Mouse (Mus musculus): ENCODE measurements around the gene Hoxa5. TPM values are rescaled to one million over a fixed set of nuclear protein-coding genes. Genes with fewer than 3 reads are reported as not detected.
A peak's percentile ranks its signal among the peaks of the same experiment; 100 is the strongest.

Hoxa5 gene
- polyA plus RNA-seq, 1 experiment from 2014 or later, result not detected

- Histone ChIP-seq H3K9me3 (ENCODE audit: control insufficient read depth, low read length) (no peaks in the 10 kb centered on the region), H3K4me3 (ENCODE audit: low read depth, low read length) (peak within 1 kb of the TSS; percentile 52), H3K36me3 (ENCODE audit: control insufficient read depth, insufficient read depth, low read length) (no peaks in the 10 kb centered on the region), H3K27me3 (ENCODE audit: control insufficient read depth, insufficient read depth, low read length) (peaks cover 96% of the 10 kb centered on the region), H3K9ac (ENCODE audit: low read length) (0 out of 2 replicates have a peak within 1 kb of the TSS, but pooled peaks have one; percentile 8), H3K27ac (ENCODE audit: low read depth, low read length) (no peak within 1 kb of the TSS), H3K4me2 (ENCODE audit: low read depth, low read length, severe bottlenecking) (peak within 1 kb of the TSS; percentile 99), H3K4me1 (replicated peaks; ENCODE audit: control insufficient read depth, insufficient read depth, low read length) (peaks cover 9% of the 10 kb centered on the region)
- DNase-seq (ENCODE audit: low spot score) (peak; percentile 84), ATAC-seq (replicated peaks; ENCODE audit: low FRiP score) (peak; percentile 81)
- WGBS, result under 1% methylated on average over 55 of the region's 55 CpGs
These were observed 45.9 kb downstream of the Hoxa5 start, which contains the start of gene Hoxa1 for GRCm38 (mm10) chr6:52158276-52159051. Hoxa1 (minus strand) TSS chr6:52158317.

GRCm38 (mm10) chr6:52157466-52158275 is 46.7 kb downstream of the Hoxa5 start:
- Histone ChIP-seq H3K9me3 (ENCODE audit: control insufficient read depth, low read length) (no peaks in the 10 kb centered on the region), H3K4me2 (ENCODE audit: low read depth, low read length, severe bottlenecking) (peak overlapping the region; percentile 99), H3K27ac (ENCODE audit: low read depth, low read length) (no peak overlapping the region), H3K9ac (ENCODE audit: low read length) (no peak overlapping the region), H3K36me3 (ENCODE audit: control insufficient read depth, insufficient read depth, low read length) (no peaks in the 10 kb centered on the region), H3K4me3 (ENCODE audit: low read depth, low read length) (peak overlapping the region; percentile 52), H3K4me1 (replicated peaks; ENCODE audit: control insufficient read depth, insufficient read depth, low read length) (peaks cover 7% of the 10 kb centered on the region), H3K27me3 (ENCODE audit: control insufficient read depth, insufficient read depth, low read length) (peaks cover 96% of the 10 kb centered on the region)
- ATAC-seq (replicated peaks; ENCODE audit: low FRiP score) (peak; percentile 37; the same call in 1 of the 2 replicates), DNase-seq (ENCODE audit: low spot score) (peak; percentile 57)
- under 1% methylated on average over 32 of the region's 32 CpGs for WGBS

GRCm38 (mm10) chr6:52156551-52157200 is 47.7 kb downstream of the Hoxa5 start:
- no peak overlapping the region for H3K4me2 ChIP-seq (ENCODE audit: low read depth, low read length, severe bottlenecking)
- no peak for DNase-seq (ENCODE audit: low spot score)
- H3K27ac ChIP-seq (ENCODE audit: low read depth, low read length), result no peak overlapping the region
- no peaks in the 10 kb centered on the region for H3K36me3 ChIP-seq (ENCODE audit: control insufficient read depth, insufficient read depth, low read length)
- 1% methylated on average over 20 of the region's 20 CpGs for WGBS
- H3K27me3 ChIP-seq (ENCODE audit: control insufficient read depth, insufficient read depth, low read length), result peaks cover 98% of the 10 kb centered on the region
- H3K9me3 ChIP-seq (ENCODE audit: control insufficient read depth, low read length), result no peaks in the 10 kb centered on the region
- H3K9ac ChIP-seq (ENCODE audit: low read length), result no peak overlapping the region
- H3K4me3 ChIP-seq (ENCODE audit: low read depth, low read length), result no peak overlapping the region
- peaks cover 7% of the 10 kb centered on the region for H3K4me1 ChIP-seq (replicated peaks; ENCODE audit: control insufficient read depth, insufficient read depth, low read length)
- no peak for ATAC-seq (replicated peaks; ENCODE audit: low FRiP score)

- H3K27ac ChIP-seq (ENCODE audit: low read depth, low read length), result no peak overlapping the region
- H3K4me2 ChIP-seq (ENCODE audit: low read depth, low read length, severe bottlenecking), result no peak overlapping the region
- no peak overlapping the region for H3K4me3 ChIP-seq (ENCODE audit: low read depth, low read length)
- no peak overlapping the region for H3K9ac ChIP-seq (ENCODE audit: low read length)
- peaks cover 98% of the 10 kb centered on the region for H3K27me3 ChIP-seq (ENCODE audit: control insufficient read depth, insufficient read depth, low read length)
- no peaks in the 10 kb centered on the region for H3K9me3 ChIP-seq (ENCODE audit: control insufficient read depth, low read length)
- H3K4me1 ChIP-seq (replicated peaks; ENCODE audit: control insufficient read depth, insufficient read depth, low read length), result peaks cover 7% of the 10 kb centered on the region
- DNase-seq (ENCODE audit: low spot score), result no peak
- H3K36me3 ChIP-seq (ENCODE audit: control insufficient read depth, insufficient read depth, low read length), result no peaks in the 10 kb centered on the region
- 38% methylated on average over 3 of the region's 3 CpGs for WGBS
- no peak for ATAC-seq (replicated peaks; ENCODE audit: low FRiP score)
These were observed 48.9 kb downstream of the Hoxa5 start for GRCm38 (mm10) chr6:52155471-52155870.

- Histone ChIP-seq H3K9me3 (ENCODE audit: control insufficient read depth, low read length) (no peaks in the 10 kb centered on the region), H3K4me2 (ENCODE audit: low read depth, low read length, severe bottlenecking) (no peak overlapping the region), H3K4me3 (ENCODE audit: low read depth, low read length) (no peak overlapping the region), H3K27ac (ENCODE audit: low read depth, low read length) (no peak overlapping the region), H3K4me1 (replicated peaks; ENCODE audit: control insufficient read depth, insufficient read depth, low read length) (peaks cover 7% of the 10 kb centered on the region), H3K27me3 (ENCODE audit: control insufficient read depth, insufficient read depth, low read length) (peaks cover 96% of the 10 kb centered on the region), H3K36me3 (ENCODE audit: control insufficient read depth, insufficient read depth, low read length) (no peaks in the 10 kb centered on the region), H3K9ac (ENCODE audit: low read length) (no peak overlapping the region)
- no peak for DNase-seq (ENCODE audit: low spot score)
- no peak for ATAC-seq (replicated peaks; ENCODE audit: low FRiP score)
- WGBS, result 4% methylated on average over 5 of the region's 5 CpGs
These were observed 50.3 kb downstream of the Hoxa5 start for GRCm38 (mm10) chr6:52154044-52154443.

GRCm38 (mm10) chr6:52153270-52153669 is 51.1 kb downstream of the Hoxa5 start:
- ATAC-seq (replicated peaks; ENCODE audit: low FRiP score) (no peak), DNase-seq (ENCODE audit: low spot score) (no peak)
- no peak overlapping the region for H3K27ac ChIP-seq (ENCODE audit: low read depth, low read length)
- H3K36me3 ChIP-seq (ENCODE audit: control insufficient read depth, insufficient read depth, low read length), result no peaks in the 10 kb centered on the region
- peaks cover 95% of the 10 kb centered on the region for H3K27me3 ChIP-seq (ENCODE audit: control insufficient read depth, insufficient read depth, low read length)
- H3K9ac ChIP-seq (ENCODE audit: low read length), result no peak overlapping the region
- no peak overlapping the region for H3K4me3 ChIP-seq (ENCODE audit: low read depth, low read length)
- under 1% methylated on average over 6 of the region's 6 CpGs for WGBS
- H3K4me1 ChIP-seq (replicated peaks; ENCODE audit: control insufficient read depth, insufficient read depth, low read length), result no peaks in the 10 kb centered on the region
- H3K4me2 ChIP-seq (ENCODE audit: low read depth, low read length, severe bottlenecking), result no peak overlapping the region
- no peaks in the 10 kb centered on the region for H3K9me3 ChIP-seq (ENCODE audit: control insufficient read depth, low read length)

- DNase-seq (ENCODE audit: low spot score) (no peak), ATAC-seq (replicated peaks; ENCODE audit: low FRiP score) (no peak)
- Histone ChIP-seq H3K36me3 (ENCODE audit: control insufficient read depth, insufficient read depth, low read length) (no peaks in the 10 kb centered on the region), H3K4me3 (ENCODE audit: low read depth, low read length) (no peak overlapping the region), H3K9me3 (ENCODE audit: control insufficient read depth, low read length) (no peaks in the 10 kb centered on the region), H3K9ac (ENCODE audit: low read length) (no peak overlapping the region), H3K27ac (ENCODE audit: low read depth, low read length) (no peak overlapping the region), H3K27me3 (ENCODE audit: control insufficient read depth, insufficient read depth, low read length) (peaks cover 90% of the 10 kb centered on the region), H3K4me2 (ENCODE audit: low read depth, low read length, severe bottlenecking) (no peak overlapping the region), H3K4me1 (replicated peaks; ENCODE audit: control insufficient read depth, insufficient read depth, low read length) (no peaks in the 10 kb centered on the region)
- WGBS, result 2% methylated on average over 16 of the region's 16 CpGs
These were observed 51.9 kb downstream of the Hoxa5 start for GRCm38 (mm10) chr6:52152226-52153193.
